Mouse (Mus musculus) stomach, embryonic 14.5 days (tissue): Measurements from ENCODE around the gene Txk. TPM values are rescaled to one million over a fixed set of nuclear protein-coding genes. Genes with fewer than 3 reads are reported as not detected.

Experiments used
- ATAC-seq: fragments of 200-750 bp; cut with Nextera tagmentation; 2 replicates; pipeline ENCODE4 v1.8.0; 2017; ENCODE audit warnings: low read depth, moderate TSS enrichment; ENCODE audit not compliant: insufficient number of reproducible peaks, insufficient read depth, low FRiP score
- H3K27ac ChIP-seq: fragments of 300-500 bp; sonication (generic); 2 replicates; pipeline ENCODE4 v1.5.1; 2014; ENCODE audit warnings: mild to moderate bottlenecking, low read length, moderate library complexity, mixed read lengths
- H3K27me3 ChIP-seq: fragments of 300-500 bp; sonication (generic); 2 replicates; pipeline ENCODE4 v1.6.1; 2014; ENCODE audit warnings: low read length, control low read depth, mixed read lengths; ENCODE audit not compliant: control insufficient read depth, insufficient read depth
- H3K36me3 ChIP-seq: fragments of 300-500 bp; sonication (generic); 2 replicates; pipeline ENCODE4 v1.6.1; 2014; ENCODE audit warnings: mild to moderate bottlenecking, control low read depth, low read length, moderate library complexity, mixed read lengths; ENCODE audit not compliant: control insufficient read depth, insufficient read depth
- H3K4me1 ChIP-seq: fragments of 300-500 bp; sonication (generic); 2 replicates; pipeline ENCODE4 v1.6.1; 2014; ENCODE audit warnings: low read length, control low read depth, mixed read lengths; ENCODE audit not compliant: control insufficient read depth, insufficient read depth
- H3K4me2 ChIP-seq: fragments of 300-500 bp; sonication (generic); replicated peaks from 2 replicates; pipeline ENCODE4 v1.6.1; 2014; ENCODE audit warnings: low read depth, low read length, control low read depth
- H3K4me3 ChIP-seq: fragments of 300-500 bp; sonication (generic); 2 replicates; pipeline ENCODE4 v1.5.1; 2014; ENCODE audit warnings: low read depth, low read length, control low read depth
- H3K9ac ChIP-seq: fragments of 300-500 bp; sonication (generic); replicated peaks from 2 replicates; pipeline ENCODE4 v1.6.1; 2014; ENCODE audit warnings: low read depth, mild to moderate bottlenecking, control low read depth, low read length, moderate library complexity, mixed read lengths
- H3K9me3 ChIP-seq: fragments of 300-500 bp; sonication (generic); 2 replicates; pipeline ENCODE4 v1.6.1; 2016; ENCODE audit warnings: low read depth, low read length, control low read depth; ENCODE audit not compliant: control insufficient read depth
- WGBS: fragments of 180-500 bp; shearing (Covaris S2); extraction: QIAGEN DNeasy Blood & Tissue Kit; methylation state at CpG from one replicate; pipeline ENCODE4 v1.1.7; 2014; 5-methylcytosine and 5-hydroxymethylcytosine counted together
- polyA plus RNA-seq: library from polyadenylated mRNA; unstranded; fragments of >200 nt; fragmentation: Nextera tagmentation; extraction: Ambion mirVana; gene quantifications from 2 replicates; pipeline ENCODE4 v1.2.1, GENCODE M21; 2014

The Txk gene
- polyA plus RNA-seq, 1 experiment from 2014 or later = 0.32 TPM

DNA sequence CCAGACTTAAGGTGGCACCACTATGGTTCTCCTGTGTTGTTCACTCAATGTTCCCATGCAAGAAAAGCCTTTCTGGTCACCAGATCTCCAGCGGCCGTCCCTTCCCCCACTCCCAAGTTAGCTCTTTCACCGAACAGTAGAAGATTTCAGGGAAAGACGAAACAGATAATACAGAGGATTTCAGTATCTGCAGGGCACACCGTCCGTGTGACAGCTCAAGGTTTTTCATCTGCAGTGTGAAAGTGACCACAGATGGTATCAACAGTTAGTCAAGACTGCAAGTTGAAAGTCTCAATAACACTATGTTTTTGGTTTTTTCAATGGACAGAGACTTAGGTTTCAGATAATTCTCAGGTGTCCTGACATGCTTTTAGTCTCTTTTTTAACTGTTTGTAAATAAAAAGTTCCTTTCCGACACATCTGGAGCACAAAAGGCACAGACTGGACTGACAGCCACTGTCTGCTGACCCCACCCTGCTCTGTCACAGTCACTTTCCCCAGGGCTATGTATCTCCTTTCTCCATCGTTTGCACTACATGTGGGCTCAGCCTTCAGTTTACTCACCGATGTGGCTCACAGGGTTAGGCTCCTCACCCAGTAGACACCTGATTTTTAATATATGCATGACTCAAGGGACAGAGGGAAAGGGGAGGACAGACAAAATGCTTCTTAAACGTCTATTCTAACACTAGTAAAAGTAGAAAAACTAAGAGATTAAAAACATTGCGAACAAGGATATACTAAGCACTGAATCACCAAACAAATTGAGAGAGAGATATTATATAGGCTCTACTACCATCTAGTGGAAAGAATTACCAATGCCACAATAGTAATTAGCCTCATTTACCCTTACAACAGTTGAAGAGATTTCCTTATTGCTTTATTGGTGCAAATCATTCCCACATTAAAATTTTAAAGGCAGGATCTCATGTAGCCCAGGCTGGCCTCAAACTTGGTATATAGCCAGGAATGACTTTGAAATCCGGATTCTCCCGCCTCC, 6.6 kb upstream of the Txk start:
- Histone ChIP-seq H3K27ac (no peak overlapping the region), H3K4me2 (no peak overlapping the region), H3K27me3 (no peaks in the 10 kb centered on the region), H3K4me3 (no peak overlapping the region), H3K36me3 (no peaks in the 10 kb centered on the region), H3K9ac (no peak overlapping the region), H3K4me1 (no peaks in the 10 kb centered on the region), H3K9me3 (no peaks in the 10 kb centered on the region)
- ATAC-seq = no peak
- 66% methylated on average over 13 of the region's 13 CpGs for WGBS

GRCm38 (mm10) chr5:72757155-72757773, 4.7 kb upstream of the Txk start:
- Histone ChIP-seq H3K4me1 (no peaks in the 10 kb centered on the region), H3K9me3 (no peaks in the 10 kb centered on the region), H3K4me2 (no peak overlapping the region), H3K9ac (no peak overlapping the region), H3K27ac (no peak overlapping the region), H3K4me3 (no peak overlapping the region), H3K27me3 (no peaks in the 10 kb centered on the region), H3K36me3 (no peaks in the 10 kb centered on the region)
- WGBS = 80% methylated on average over 18 of the region's 18 CpGs
- ATAC-seq = no peak

DNA sequence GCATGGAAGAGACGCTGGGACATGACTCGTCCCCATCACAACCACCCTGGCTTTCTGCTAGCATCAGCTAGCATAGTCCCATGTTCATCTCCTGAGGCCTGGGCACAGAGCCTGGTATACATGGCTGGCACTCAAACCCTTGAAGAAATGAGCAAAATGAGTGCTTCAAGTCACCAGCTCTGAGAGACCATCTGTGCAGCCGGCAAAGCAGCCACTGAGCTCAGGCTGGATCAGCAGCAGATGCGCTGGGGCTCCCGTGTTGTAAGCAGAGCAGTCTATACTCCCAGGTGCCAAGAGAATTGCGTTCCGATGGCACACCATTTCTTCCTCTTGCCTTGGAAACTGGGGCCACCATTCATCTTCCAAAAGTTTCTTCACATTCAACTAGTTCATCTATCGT, 3.4 kb upstream of the Txk start:
- no peak for ATAC-seq
- 89% methylated on average over 8 of the region's 8 CpGs for WGBS
- Histone ChIP-seq H3K27ac (no peak overlapping the region), H3K36me3 (no peaks in the 10 kb centered on the region), H3K9ac (no peak overlapping the region), H3K4me2 (no peak overlapping the region), H3K27me3 (no peaks in the 10 kb centered on the region), H3K4me3 (no peak overlapping the region), H3K4me1 (no peaks in the 10 kb centered on the region), H3K9me3 (no peaks in the 10 kb centered on the region)

DNA sequence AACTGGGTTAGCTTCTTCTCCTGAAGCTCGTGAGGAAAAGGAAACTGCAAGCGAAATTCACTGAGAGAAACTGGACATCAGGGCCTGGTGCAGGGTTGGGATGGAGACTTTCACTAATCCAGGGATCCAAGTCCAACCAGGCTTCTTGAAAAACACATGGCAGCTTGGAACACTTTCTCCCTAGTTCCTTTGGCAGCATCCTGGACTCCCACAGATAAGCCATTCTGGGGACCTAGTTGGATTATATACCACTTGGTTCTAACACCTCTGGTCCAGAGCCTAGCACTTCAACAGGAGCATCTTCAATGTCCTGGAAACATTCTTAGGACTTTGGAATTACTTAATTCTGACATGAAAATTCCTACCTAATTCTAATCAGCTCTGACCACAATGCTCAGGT, 2.5 kb upstream of the Txk start:
- Histone ChIP-seq H3K27ac (no peak overlapping the region), H3K4me2 (no peak overlapping the region), H3K4me3 (no peak overlapping the region), H3K4me1 (no peaks in the 10 kb centered on the region), H3K9ac (no peak overlapping the region), H3K27me3 (no peaks in the 10 kb centered on the region), H3K9me3 (no peaks in the 10 kb centered on the region), H3K36me3 (no peaks in the 10 kb centered on the region)
- no peak for ATAC-seq
- 79% methylated on average over 2 of the region's 2 CpGs for WGBS

GRCm38 (mm10) chr5:72751056-72751758, 1.4 kb downstream of the Txk start:
- ATAC-seq = no peak
- no peak overlapping the region for H3K4me2 ChIP-seq
- no peaks in the 10 kb centered on the region for H3K9me3 ChIP-seq
- H3K4me1 ChIP-seq = no peaks in the 10 kb centered on the region
- H3K27me3 ChIP-seq = no peaks in the 10 kb centered on the region
- 91% methylated on average over 7 of the region's 7 CpGs for WGBS
- no peak overlapping the region for H3K4me3 ChIP-seq
- H3K36me3 ChIP-seq = no peaks in the 10 kb centered on the region
- no peak overlapping the region for H3K27ac ChIP-seq
- no peak overlapping the region for H3K9ac ChIP-seq

DNA sequence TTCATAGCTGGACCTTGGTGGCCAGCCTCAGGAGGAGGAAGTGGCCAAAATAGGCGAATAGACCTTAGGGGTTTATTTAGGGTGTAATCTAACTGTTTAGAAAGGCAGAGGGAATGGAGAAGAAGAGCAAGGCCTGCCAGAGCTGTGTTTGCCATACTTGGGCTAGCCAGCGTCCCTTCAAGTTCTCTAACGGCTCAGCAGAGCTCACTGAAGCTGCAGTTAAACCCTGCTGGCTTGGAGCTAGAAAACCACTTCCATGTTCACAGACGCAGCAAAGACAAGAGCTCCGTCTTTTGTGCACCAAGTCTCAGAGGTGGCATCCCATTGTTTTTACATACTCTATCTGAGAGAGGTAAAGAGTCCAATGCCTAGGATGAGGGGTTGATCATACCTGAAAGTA, 2.4 kb downstream of the Txk start:
- H3K27me3 ChIP-seq = no peaks in the 10 kb centered on the region
- no peak overlapping the region for H3K9ac ChIP-seq
- no peaks in the 10 kb centered on the region for H3K36me3 ChIP-seq
- H3K4me3 ChIP-seq = no peak overlapping the region
- no peaks in the 10 kb centered on the region for H3K9me3 ChIP-seq
- no peak for ATAC-seq
- no peak overlapping the region for H3K4me2 ChIP-seq
- WGBS = 81% methylated on average over 5 of the region's 5 CpGs
- H3K4me1 ChIP-seq = no peaks in the 10 kb centered on the region
- no peak overlapping the region for H3K27ac ChIP-seq

DNA sequence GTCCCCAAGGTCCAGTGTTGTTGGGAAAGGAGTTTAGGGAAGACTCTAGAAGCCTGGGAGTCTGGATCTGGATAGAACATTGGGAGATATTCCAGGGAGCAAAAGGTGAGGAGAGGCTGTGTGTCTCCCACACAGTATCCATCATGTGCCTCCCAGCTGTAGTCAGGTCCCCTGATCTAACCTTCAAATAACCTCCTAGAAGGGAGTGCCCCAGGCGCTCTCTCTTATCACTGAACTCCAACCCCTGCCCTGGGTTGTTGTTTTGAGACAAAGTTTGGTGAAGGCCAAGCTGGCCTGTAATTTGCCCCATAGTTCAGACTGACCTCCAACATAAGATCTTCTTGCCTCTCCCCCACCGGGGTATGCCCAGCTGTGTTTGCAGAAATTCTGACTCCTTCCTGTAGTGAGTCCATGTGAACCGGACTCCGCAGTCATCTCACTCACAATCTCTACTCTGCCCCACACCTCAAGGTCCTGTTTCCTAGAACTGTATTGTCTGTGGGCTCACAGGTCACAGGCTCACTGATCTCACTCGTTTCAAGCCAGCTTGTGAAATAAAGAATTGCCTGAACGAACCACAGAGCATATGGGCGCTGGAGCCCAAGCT, 3.8 kb downstream of the Txk start:
- Histone ChIP-seq H3K4me2 (no peak overlapping the region), H3K9me3 (no peaks in the 10 kb centered on the region), H3K27ac (no peak overlapping the region), H3K9ac (no peak overlapping the region), H3K36me3 (no peaks in the 10 kb centered on the region), H3K4me1 (no peaks in the 10 kb centered on the region), H3K4me3 (no peak overlapping the region), H3K27me3 (no peaks in the 10 kb centered on the region)
- WGBS = 58% methylated on average over 7 of the region's 7 CpGs
- ATAC-seq = no peak

DNA sequence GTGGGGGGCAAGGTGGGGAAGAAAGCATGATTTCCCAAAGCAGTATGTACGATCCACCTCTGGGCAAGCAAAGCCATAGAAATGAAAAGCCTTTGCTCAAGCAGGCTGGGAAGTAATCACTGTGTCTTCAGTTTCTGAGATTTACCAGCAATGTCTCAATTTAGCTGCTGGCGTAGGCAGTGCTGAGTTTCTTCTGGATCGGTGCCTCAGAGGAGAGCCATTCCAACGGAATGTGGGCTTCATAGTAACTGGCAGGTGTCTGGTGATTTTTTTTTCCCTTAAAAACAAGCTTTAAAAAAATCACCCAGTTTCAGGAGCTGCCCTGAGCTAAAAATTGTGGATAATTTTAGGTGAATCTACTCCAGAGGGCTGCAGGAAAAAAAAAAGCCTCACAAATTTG, 5.2 kb downstream of the Txk start:
- H3K27me3 ChIP-seq = no peaks in the 10 kb centered on the region
- no peaks in the 10 kb centered on the region for H3K4me1 ChIP-seq
- no peak for ATAC-seq
- no peaks in the 10 kb centered on the region for H3K36me3 ChIP-seq
- WGBS = 77% methylated on average over 4 of the region's 4 CpGs
- no peaks in the 10 kb centered on the region for H3K9me3 ChIP-seq
- H3K4me3 ChIP-seq = no peak overlapping the region
- no peak overlapping the region for H3K9ac ChIP-seq
- no peak overlapping the region for H3K27ac ChIP-seq
- H3K4me2 ChIP-seq = no peak overlapping the region
